ENCODE assay signal across 15 mouse cellular contexts in the genomic region with DNA sequence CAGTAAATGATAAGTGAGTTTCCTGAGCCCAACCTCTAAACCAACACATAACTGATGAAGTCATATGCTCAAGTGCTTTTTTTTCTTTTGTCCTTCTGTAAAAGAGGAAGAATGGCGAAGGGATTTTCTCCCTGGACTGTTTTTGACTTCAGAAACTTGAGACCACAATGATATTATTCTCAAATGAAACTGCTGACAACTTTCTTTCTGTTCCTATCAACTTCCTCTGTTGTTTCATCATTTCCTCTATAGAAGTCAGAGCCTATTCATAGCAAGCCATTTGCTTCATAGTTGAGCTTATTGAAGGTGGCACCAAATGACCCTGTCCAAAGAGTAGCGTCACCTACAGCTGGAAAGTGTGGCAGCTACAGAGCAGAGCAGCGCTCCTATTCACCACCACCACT.
DNase-seq lines count a peak whose midpoint lies in the region; ATAC-seq and TF ChIP-seq lines count a peak whose summit lies in the region.
"Had no signal": no experiment of that assay in that cellular context is flagged by ENCODE, and none has a peak within 500 bp of the region (broad histone marks: within the 10 kb centered on the region; RNA-seq: fewer than 3 reads in every experiment).

No protein-coding gene starts in this region.

- no peak overlapping the region for H3K9ac ChIP-seq in liver, adult 2 months (ENCODE audit: low read depth, low read length)
- H3K9ac ChIP-seq in liver, embryonic 11.5 days (ENCODE audit: low read depth, low read length), result no peak overlapping the region
- H3K9ac ChIP-seq: embryonic facial prominence, embryonic 12.5 days; heart, embryonic 13.5 days had no signal

- H3K27me3 ChIP-seq in liver, adult 2 months (ENCODE audit: control insufficient read depth, insufficient read depth, low read length), result no peaks in the 10 kb centered on the region
- H3K27me3 ChIP-seq in liver, embryonic 11.5 days (replicated peaks; ENCODE audit: control insufficient read depth, insufficient read depth, low read length), result no peaks in the 10 kb centered on the region
- H3K27me3 ChIP-seq: embryonic facial prominence, embryonic 12.5 days; heart, embryonic 13.5 days had no signal

- no peak for TF ChIP-seq CTCF in liver, adult 2 months (IDR thresholded peaks at IDR 0.05; ENCODE audit: low read depth, low read length)

- no peak overlapping the region for H3K4me2 ChIP-seq in liver, embryonic 11.5 days
- H3K4me2 ChIP-seq: embryonic facial prominence, embryonic 12.5 days; heart, embryonic 13.5 days had no signal

- ATAC-seq in liver, embryonic 11.5 days (replicated peaks; ENCODE audit: low FRiP score), result no peak
- ATAC-seq in CD4-positive, CD25-positive, alpha-beta regulatory T cell, adult 4 months, result peak; percentile 74
- ATAC-seq in granulocyte monocyte progenitor cell, adult 5-6 weeks (replicated peaks; ENCODE audit: poor library complexity, severe bottlenecking), result peak; percentile 96
- ATAC-seq in monocyte, adult 5-6 weeks (replicated peaks; ENCODE audit: insufficient number of reproducible peaks, low FRiP score, low TSS enrichment, poor library complexity, severe bottlenecking), result peak; percentile 96
- ATAC-seq in erythroblast, adult 5-6 weeks (replicated peaks; ENCODE audit: low FRiP score, poor library complexity, severe bottlenecking), result no peak
- ATAC-seq: hindbrain, embryonic 16.5 days had no signal

- no peaks in the 10 kb centered on the region for H3K9me3 ChIP-seq in liver, embryonic 11.5 days (ENCODE audit: control insufficient read depth, low read length)
- H3K9me3 ChIP-seq: embryonic facial prominence, embryonic 12.5 days; heart, embryonic 13.5 days had no signal

- H3K27ac ChIP-seq in liver, adult 2 months (replicated peaks; ENCODE audit: insufficient read depth, low read depth, low read length), result no peak overlapping the region
- no peak overlapping the region for H3K27ac ChIP-seq in liver, embryonic 11.5 days (ENCODE audit: low read depth, low read length)
- H3K27ac ChIP-seq: embryonic facial prominence, embryonic 12.5 days; heart, embryonic 13.5 days had no signal

- no peaks in the 10 kb centered on the region for H3K79me2 ChIP-seq in liver, adult 2 months (ENCODE audit: control insufficient read depth, insufficient read depth, low read length)

- TF ChIP-seq POLR2A in liver, adult 2 months (IDR thresholded peaks at IDR 0.05; ENCODE audit: extremely low read depth, insufficient read depth, low read length), result no peak

- H3K4me1 ChIP-seq in liver, adult 2 months (ENCODE audit: control insufficient read depth, insufficient read depth, low read length), result no peaks in the 10 kb centered on the region
- H3K4me1 ChIP-seq in liver, embryonic 11.5 days (replicated peaks; ENCODE audit: control insufficient read depth, insufficient read depth, low read length), result no peaks in the 10 kb centered on the region
- H3K4me1 ChIP-seq: heart, embryonic 13.5 days had no signal

- 74% methylated on average over 3 of the region's 3 CpGs for WGBS in liver, adult 2 months
- WGBS in liver, embryonic 11.5 days, result 53% methylated on average over 3 of the region's 3 CpGs

- no peaks in the 10 kb centered on the region for H3K36me3 ChIP-seq in liver, adult 2 months (ENCODE audit: control insufficient read depth, insufficient read depth, low read length)
- no peaks in the 10 kb centered on the region for H3K36me3 ChIP-seq in liver, embryonic 11.5 days (ENCODE audit: control insufficient read depth, insufficient read depth, low read length)
- H3K36me3 ChIP-seq: embryonic facial prominence, embryonic 12.5 days; heart, embryonic 13.5 days had no signal

- H3K4me3 ChIP-seq in liver, adult 2 months (ENCODE audit: insufficient read depth, low read depth, low read length), result no peak overlapping the region
- no peak overlapping the region for H3K4me3 ChIP-seq in liver, embryonic 11.5 days (ENCODE audit: low read depth, low read length)
- H3K4me3 ChIP-seq: embryonic facial prominence, embryonic 12.5 days; heart, embryonic 13.5 days had no signal

- DNase-seq in liver, adult 2 months (ENCODE audit: extremely low read depth, low read depth, low spot score), result peak; percentile 56
- no peak for DNase-seq in liver, embryonic 11.5 days (ENCODE audit: low spot score)
- DNase-seq in left cerebral cortex, adult 11 months (ENCODE audit: low spot score), result no peak
- no peak for DNase-seq in adrenal gland, adult (ENCODE audit: inconsistent age in 2 of 2, low spot score in 1 of 2)
- DNase-seq: cerebellum, postnatal 14 days; kidney, postnatal 14 days; layer of hippocampus, postnatal 36 days; spleen, adult 18-20 months had no signal

Comparison
In these comparisons a context has a peak if more than half of its experiments do, and no peak if none do; other contexts are left out.
1. ATAC-seq: peak in CD4-positive, CD25-positive, alpha-beta regulatory T cell, adult 4 months (single experiment), granulocyte monocyte progenitor cell, adult 5-6 weeks (single experiment) and monocyte, adult 5-6 weeks (single experiment); none in liver, embryonic 11.5 days (single experiment) and erythroblast, adult 5-6 weeks (single experiment).